Mouse (Mus musculus) liver, embryonic 16.5 days (tissue): Measurements from ENCODE around the gene C1qtnf9. TPM values are rescaled to one million over a fixed set of nuclear protein-coding genes. Genes with fewer than 3 reads are reported as not detected.

Experiments used
- ATAC-seq: fragments of 200-750 bp; cut with Nextera tagmentation; 2 replicates; pipeline ENCODE4 v1.8.0; 2017; ENCODE audit warnings: low read depth, mild to moderate bottlenecking, moderate number of reproducible peaks, moderate library complexity
- H3K27ac ChIP-seq: fragments of 300-500 bp; sonication (generic); 2 replicates; pipeline ENCODE4 v1.5.1; 2014; ENCODE audit warnings: mild to moderate bottlenecking, low read length
- H3K27me3 ChIP-seq: fragments of 300-500 bp; sonication (generic); 2 replicates; pipeline ENCODE4 v1.6.1; 2014; ENCODE audit warnings: low read depth, low read length, mixed read lengths; ENCODE audit not compliant: control insufficient read depth, insufficient read depth
- H3K36me3 ChIP-seq: fragments of 300-500 bp; sonication (generic); 2 replicates; pipeline ENCODE4 v1.6.1; 2014; ENCODE audit warnings: mild to moderate bottlenecking; ENCODE audit not compliant: control insufficient read depth, insufficient read depth
- H3K4me1 ChIP-seq: fragments of 300-500 bp; sonication (generic); 2 replicates; pipeline ENCODE4 v1.6.1; 2014; ENCODE audit warnings: low read depth, low read length, mixed read lengths; ENCODE audit not compliant: control insufficient read depth
- H3K4me2 ChIP-seq: fragments of 300-500 bp; sonication (generic); 2 replicates; pipeline ENCODE4 v1.6.1; 2014; ENCODE audit warnings: low read depth, low read length, mixed read lengths
- H3K4me3 ChIP-seq: fragments of 300-500 bp; sonication (generic); 2 replicates; pipeline ENCODE4 v1.5.1; 2014; ENCODE audit warnings: low read depth, mild to moderate bottlenecking, low read length
- H3K9ac ChIP-seq: fragments of 300-500 bp; sonication (generic); 2 replicates; pipeline ENCODE4 v1.6.1; 2014; ENCODE audit warnings: low read depth, low read length
- H3K9me3 ChIP-seq: fragments of 300-500 bp; sonication (generic); replicated peaks from 2 replicates; pipeline ENCODE4 v1.6.1; 2016; ENCODE audit warnings: low read length; ENCODE audit not compliant: control insufficient read depth
- WGBS: fragments of 180-500 bp; shearing (Covaris S2); extraction: QIAGEN DNeasy Blood & Tissue Kit; methylation state at CpG from one replicate; pipeline ENCODE4 v1.1.7; 2014; ENCODE audit not compliant: insufficient replicate concordance; 5-methylcytosine and 5-hydroxymethylcytosine counted together
- polyA plus RNA-seq: library from polyadenylated mRNA; unstranded; fragments of >200 nt; fragmentation: Nextera tagmentation; extraction: Ambion mirVana; gene quantifications from 2 replicates; pipeline ENCODE4 v1.2.1, GENCODE M21; 2015

The C1qtnf9 gene
- polyA plus RNA-seq, 1 experiment from 2014 or later, result 0.42 TPM

- WGBS, result 82% methylated on average over 15 of the region's 15 CpGs
- Histone ChIP-seq H3K27ac (no peak overlapping the region), H3K4me1 (no peaks in the 10 kb centered on the region), H3K4me3 (no peak overlapping the region), H3K9me3 (no peaks in the 10 kb centered on the region), H3K4me2 (no peak overlapping the region), H3K27me3 (no peaks in the 10 kb centered on the region), H3K9ac (no peak overlapping the region), H3K36me3 (peaks cover 36% of the 10 kb centered on the region)
- no peak for ATAC-seq
Measured at GRCm38 (mm10) chr14:60756271-60756670, 11.7 kb upstream of the C1qtnf9 start.

- no peak overlapping the region for H3K27ac ChIP-seq
- no peaks in the 10 kb centered on the region for H3K9me3 ChIP-seq
- H3K4me1 ChIP-seq, result no peaks in the 10 kb centered on the region
- peak; percentile 43; the same call in 1 of the 2 replicates for ATAC-seq
- H3K4me2 ChIP-seq, result no peak overlapping the region
- no peaks in the 10 kb centered on the region for H3K27me3 ChIP-seq
- no peak overlapping the region for H3K9ac ChIP-seq
- peaks cover 40% of the 10 kb centered on the region for H3K36me3 ChIP-seq
- H3K4me3 ChIP-seq, result no peak overlapping the region
- WGBS, result 70% methylated on average over 8 of the region's 8 CpGs
Measured at GRCm38 (mm10) chr14:60757265-60757664, 10.7 kb upstream of the C1qtnf9 start.

DNA sequence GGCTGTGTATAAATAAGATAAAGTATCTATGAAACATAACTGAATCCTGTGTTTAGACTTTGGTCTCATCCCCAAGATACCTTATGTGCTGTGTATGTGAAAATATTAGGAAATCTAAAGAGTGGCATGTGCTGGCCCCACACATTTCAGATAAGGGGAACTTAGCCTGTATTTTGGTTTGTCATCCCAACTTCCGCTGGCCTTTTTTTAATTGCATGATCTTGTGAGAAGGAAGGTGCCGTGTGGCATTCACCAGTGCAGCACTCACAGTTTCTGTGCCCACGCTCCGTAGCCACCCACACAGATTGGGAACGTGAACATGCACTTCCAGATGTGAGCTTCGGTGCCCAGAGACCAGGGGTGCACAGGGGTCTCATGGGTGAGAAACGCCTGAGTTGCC, 10.2 kb upstream of the C1qtnf9 start:
- 68% methylated on average over 7 of the region's 7 CpGs for WGBS
- peaks cover 40% of the 10 kb centered on the region for H3K36me3 ChIP-seq
- H3K9me3 ChIP-seq, result no peaks in the 10 kb centered on the region
- ATAC-seq, result no peak
- no peak overlapping the region for H3K4me2 ChIP-seq
- no peak overlapping the region for H3K4me3 ChIP-seq
- no peak overlapping the region for H3K27ac ChIP-seq
- H3K27me3 ChIP-seq, result no peaks in the 10 kb centered on the region
- H3K9ac ChIP-seq, result no peak overlapping the region
- H3K4me1 ChIP-seq, result no peaks in the 10 kb centered on the region

DNA sequence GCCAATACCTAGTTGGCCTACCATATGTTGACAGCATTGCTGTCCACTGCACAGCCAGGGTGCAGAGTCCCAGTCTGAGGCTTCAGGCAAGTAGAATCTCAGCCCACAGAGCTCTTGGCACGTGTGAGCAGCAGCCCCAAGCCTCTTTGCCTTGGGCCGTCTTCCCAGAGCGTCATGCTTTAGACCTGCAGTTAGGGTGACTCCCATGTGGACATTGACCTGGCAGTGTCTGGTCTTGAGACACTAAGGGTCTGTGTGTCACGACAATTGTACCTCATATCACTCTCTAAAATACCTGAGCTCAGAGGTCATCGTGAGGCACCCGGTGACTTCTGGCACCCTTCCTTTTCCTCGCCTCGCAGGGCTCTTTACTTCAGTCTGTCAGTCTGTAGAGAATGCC, 8.8 kb upstream of the C1qtnf9 start:
- Histone ChIP-seq H3K9ac (no peak overlapping the region), H3K9me3 (no peaks in the 10 kb centered on the region), H3K4me1 (no peaks in the 10 kb centered on the region), H3K4me3 (no peak overlapping the region), H3K27me3 (no peaks in the 10 kb centered on the region), H3K4me2 (no peak overlapping the region), H3K27ac (no peak overlapping the region), H3K36me3 (peaks cover 40% of the 10 kb centered on the region)
- ATAC-seq, result no peak
- WGBS, result 76% methylated on average over 8 of the region's 8 CpGs

GRCm38 (mm10) chr14:60761801-60762200, 6.1 kb upstream of the C1qtnf9 start:
- H3K36me3 ChIP-seq, result peaks cover 22% of the 10 kb centered on the region
- 68% methylated on average over 10 of the region's 10 CpGs for WGBS

GRCm38 (mm10) chr14:60762754-60763153, 5.2 kb upstream of the C1qtnf9 start:
- Histone ChIP-seq H3K27ac (no peak overlapping the region), H3K4me1 (no peaks in the 10 kb centered on the region), H3K9ac (no peak overlapping the region), H3K4me2 (no peak overlapping the region), H3K36me3 (peaks cover 22% of the 10 kb centered on the region), H3K9me3 (no peaks in the 10 kb centered on the region), H3K27me3 (no peaks in the 10 kb centered on the region), H3K4me3 (no peak overlapping the region)
- ATAC-seq, result no peak
- 73% methylated on average over 7 of the region's 7 CpGs for WGBS

More at GRCm38 (mm10) chr14:60761801-60762200, 6.1 kb upstream of the C1qtnf9 start:
- Histone ChIP-seq H3K4me1 (no peaks in the 10 kb centered on the region), H3K4me2 (no peak overlapping the region), H3K27me3 (no peaks in the 10 kb centered on the region), H3K4me3 (no peak overlapping the region), H3K9ac (no peak overlapping the region), H3K9me3 (no peaks in the 10 kb centered on the region), H3K27ac (no peak overlapping the region)
- ATAC-seq, result no peak

GRCm38 (mm10) chr14:60763746-60764145, 4.2 kb upstream of the C1qtnf9 start:
- H3K36me3 ChIP-seq, result peaks cover 22% of the 10 kb centered on the region
- no peaks in the 10 kb centered on the region for H3K27me3 ChIP-seq
- WGBS, result 63% methylated on average over 5 of the region's 5 CpGs
- no peak overlapping the region for H3K9ac ChIP-seq
- H3K4me3 ChIP-seq, result no peak overlapping the region
- no peaks in the 10 kb centered on the region for H3K4me1 ChIP-seq
- H3K4me2 ChIP-seq, result no peak overlapping the region
- H3K9me3 ChIP-seq, result no peaks in the 10 kb centered on the region
- ATAC-seq, result no peak
- H3K27ac ChIP-seq, result no peak overlapping the region

GRCm38 (mm10) chr14:60764526-60764925, 3.4 kb upstream of the C1qtnf9 start:
- Histone ChIP-seq H3K4me2 (no peak overlapping the region), H3K9ac (no peak overlapping the region), H3K9me3 (no peaks in the 10 kb centered on the region), H3K4me1 (no peaks in the 10 kb centered on the region), H3K27ac (no peak overlapping the region), H3K36me3 (peaks cover 20% of the 10 kb centered on the region), H3K4me3 (no peak overlapping the region), H3K27me3 (no peaks in the 10 kb centered on the region)
- 79% methylated on average over 4 of the region's 4 CpGs for WGBS
- no peak for ATAC-seq

DNA sequence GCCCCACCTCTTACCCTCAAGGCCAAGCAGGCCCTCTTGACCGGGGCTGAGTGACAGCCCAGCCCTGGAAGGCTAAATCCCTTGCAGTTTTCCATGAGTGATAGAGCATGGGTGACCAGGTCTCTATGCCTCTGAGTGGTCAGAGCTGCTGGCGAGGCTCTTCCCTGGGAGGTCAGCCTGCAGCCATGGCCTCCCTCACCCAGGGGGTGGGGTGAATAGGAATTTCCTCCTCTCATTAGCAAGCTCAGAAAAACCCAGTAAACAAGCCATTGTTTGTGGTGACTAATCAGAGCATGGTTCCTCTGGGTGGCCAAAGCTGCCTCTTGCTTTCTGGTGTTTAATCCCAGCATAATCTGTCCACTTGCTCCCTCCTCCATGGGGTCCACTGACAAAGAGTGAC, 2.9 kb upstream of the C1qtnf9 start:
- Histone ChIP-seq H3K4me2 (no peak overlapping the region), H3K9me3 (no peaks in the 10 kb centered on the region), H3K4me3 (no peak overlapping the region), H3K9ac (no peak overlapping the region), H3K4me1 (no peaks in the 10 kb centered on the region), H3K27me3 (no peaks in the 10 kb centered on the region), H3K27ac (no peak overlapping the region), H3K36me3 (peaks cover 19% of the 10 kb centered on the region)
- 59% methylated on average over 2 of the region's 2 CpGs for WGBS
- ATAC-seq, result 0 out of 2 replicates have a peak, but pooled peaks have one; percentile 30
